Mouse (Mus musculus): Measurements from ENCODE around the gene S1pr5. TPM values are rescaled to one million over a fixed set of nuclear protein-coding genes. Genes with fewer than 3 reads are reported as not detected.
"Not testable (repeated sequence)": the region's sequence is repeated elsewhere in the genome, so short reads cannot be mapped to it uniquely, and the experiment has no call there.

Gene S1pr5
- polyA plus RNA-seq, 1 experiment from 2014 or later, result 0.15 TPM

- Histone ChIP-seq H3K27ac (no peak overlapping the region), H3K9me3 (no peaks in the 10 kb centered on the region), H3K4me2 (no peak overlapping the region), H3K36me3 (peaks cover 50% of the 10 kb centered on the region), H3K9ac (no peak overlapping the region), H3K4me1 (peaks cover 16% of the 10 kb centered on the region), H3K4me3 (no peak overlapping the region), H3K27me3 (no peaks in the 10 kb centered on the region; the same call in 1 of the 2 replicates)
- ATAC-seq (ENCODE audit: borderline replicate concordance, extremely low read depth, low FRiP score, low TSS enrichment), result no peak
- 86% methylated on average over 5 of the region's 5 CpGs for WGBS
Observed at GRCm38 (mm10) chr9:21232867-21233266, 15.4 kb downstream of the S1pr5 start.

GRCm38 (mm10) chr9:21231551-21231950 lies 16.7 kb downstream of the S1pr5 start:
- H3K4me3 ChIP-seq, result no peak overlapping the region
- H3K9ac ChIP-seq, result no peak overlapping the region
- H3K36me3 ChIP-seq, result peaks cover 50% of the 10 kb centered on the region
- no peak overlapping the region for H3K4me2 ChIP-seq
- ATAC-seq (ENCODE audit: borderline replicate concordance, extremely low read depth, low FRiP score, low TSS enrichment), result no peak
- H3K27me3 ChIP-seq, result no peaks in the 10 kb centered on the region; the same call in 1 of the 2 replicates
- no peaks in the 10 kb centered on the region for H3K9me3 ChIP-seq
- no peak overlapping the region for H3K27ac ChIP-seq
- peaks cover 12% of the 10 kb centered on the region; the same call in 1 of the 2 replicates for H3K4me1 ChIP-seq
- WGBS, result 42% methylated on average over 23 of the region's 23 CpGs

- H3K36me3 ChIP-seq, result peaks cover 23% of the 10 kb centered on the region
- peak; percentile 13; the same call in 1 of the 2 replicates for ATAC-seq (ENCODE audit: borderline replicate concordance, extremely low read depth, low FRiP score, low TSS enrichment)
- peaks cover 3% of the 10 kb centered on the region; the same call in 1 of the 2 replicates for H3K27me3 ChIP-seq
- WGBS, result 14% methylated on average over 16 of the region's 16 CpGs
- peaks cover 3% of the 10 kb centered on the region; the same call in 1 of the 2 replicates for H3K9me3 ChIP-seq
- H3K4me1 ChIP-seq, result peaks cover 10% of the 10 kb centered on the region; the same call in 1 of the 2 replicates
- H3K9ac ChIP-seq, result peak overlapping the region; percentile 35
- H3K4me3 ChIP-seq, result peak overlapping the region; percentile 29
- H3K4me2 ChIP-seq, result peak overlapping the region; percentile 60
- 0 out of 2 replicates have a peak overlapping the region, but pooled peaks have one; percentile 13 for H3K27ac ChIP-seq
Observed at GRCm38 (mm10) chr9:21227342-21227741, 20.9 kb downstream of the S1pr5 start.

- H3K4me2 ChIP-seq, result peak overlapping the region; percentile 52
- no peak overlapping the region for H3K27ac ChIP-seq
- no peak for ATAC-seq (ENCODE audit: borderline replicate concordance, extremely low read depth, low FRiP score, low TSS enrichment)
- H3K9ac ChIP-seq, result peak overlapping the region; percentile 10; the same call in 1 of the 2 replicates
- H3K27me3 ChIP-seq, result peaks cover 3% of the 10 kb centered on the region; the same call in 1 of the 2 replicates
- 12% methylated on average over 7 of the region's 7 CpGs for WGBS
- H3K4me3 ChIP-seq, result peak overlapping the region; percentile 31
- H3K4me1 ChIP-seq, result peaks cover 19% of the 10 kb centered on the region
- H3K9me3 ChIP-seq, result peaks cover 3% of the 10 kb centered on the region; the same call in 1 of the 2 replicates
- H3K36me3 ChIP-seq, result peaks cover 16% of the 10 kb centered on the region
Observed at GRCm38 (mm10) chr9:21225415-21225758, 22.9 kb downstream of the S1pr5 start.

GRCm38 (mm10) chr9:21224576-21225414 lies 23.4 kb downstream of the S1pr5 start:
- Histone ChIP-seq H3K9me3 (peaks cover 3% of the 10 kb centered on the region; the same call in 1 of the 2 replicates), H3K27me3 (peaks cover 3% of the 10 kb centered on the region; the same call in 1 of the 2 replicates), H3K36me3 (peaks cover 10% of the 10 kb centered on the region), H3K27ac (no peak overlapping the region), H3K4me2 (peak overlapping the region; percentile 52), H3K4me3 (peak overlapping the region; percentile 31), H3K9ac (peak overlapping the region; percentile 10; the same call in 1 of the 2 replicates), H3K4me1 (peaks cover 19% of the 10 kb centered on the region)
- no peak for ATAC-seq (ENCODE audit: borderline replicate concordance, extremely low read depth, low FRiP score, low TSS enrichment)
- WGBS, result 19% methylated on average over 26 of the region's 26 CpGs

GRCm38 (mm10) chr9:21223906-21224305 lies 24.3 kb downstream of the S1pr5 start:
- no peak overlapping the region for H3K4me3 ChIP-seq
- H3K4me2 ChIP-seq, result no peak overlapping the region
- H3K27me3 ChIP-seq, result peaks cover 3% of the 10 kb centered on the region; the same call in 1 of the 2 replicates
- H3K36me3 ChIP-seq, result 0 out of 2 replicates have a peak, but pooled peaks cover under 1% of the 10 kb centered on the region
- peaks cover 3% of the 10 kb centered on the region; the same call in 1 of the 2 replicates for H3K9me3 ChIP-seq
- peaks cover 19% of the 10 kb centered on the region for H3K4me1 ChIP-seq
- no peak overlapping the region for H3K27ac ChIP-seq
- no peak for ATAC-seq (ENCODE audit: borderline replicate concordance, extremely low read depth, low FRiP score, low TSS enrichment)
- WGBS, result 88% methylated on average over 6 of the region's 6 CpGs
- H3K9ac ChIP-seq, result no peak overlapping the region

GRCm38 (mm10) chr9:21223490-21223889 lies 24.8 kb downstream of the S1pr5 start:
- H3K9me3 ChIP-seq; H3K36me3 ChIP-seq; H3K4me3 ChIP-seq; H3K9ac ChIP-seq; H3K4me2 ChIP-seq; H3K27me3 ChIP-seq; H3K27ac ChIP-seq; ATAC-seq (ENCODE audit: borderline replicate concordance, extremely low read depth, low FRiP score, low TSS enrichment): not testable (repeated sequence)
- peaks cover 19% of the 10 kb centered on the region for H3K4me1 ChIP-seq
- 89% methylated on average over 2 of the region's 2 CpGs for WGBS

GRCm38 (mm10) chr9:21221383-21221929 lies 26.8 kb downstream of the S1pr5 start:
- no peak overlapping the region for H3K27ac ChIP-seq
- peaks cover 3% of the 10 kb centered on the region; the same call in 1 of the 2 replicates for H3K9me3 ChIP-seq
- no peak overlapping the region for H3K9ac ChIP-seq
- H3K36me3 ChIP-seq, result no peaks in the 10 kb centered on the region
- H3K4me3 ChIP-seq, result no peak overlapping the region
- peaks cover 9% of the 10 kb centered on the region for H3K4me1 ChIP-seq
- H3K4me2 ChIP-seq, result peak overlapping the region; percentile 51; the same call in 1 of the 2 replicates
- peaks cover 3% of the 10 kb centered on the region; the same call in 1 of the 2 replicates for H3K27me3 ChIP-seq
- 15% methylated on average over 7 of the region's 7 CpGs for WGBS
- no peak for ATAC-seq (ENCODE audit: borderline replicate concordance, extremely low read depth, low FRiP score, low TSS enrichment)

- H3K9me3 ChIP-seq, result peaks cover 3% of the 10 kb centered on the region; the same call in 1 of the 2 replicates
- H3K4me2 ChIP-seq, result peak overlapping the region; percentile 51
- no peak overlapping the region for H3K27ac ChIP-seq
- no peaks in the 10 kb centered on the region for H3K36me3 ChIP-seq
- 12% methylated on average over 21 of the region's 21 CpGs for WGBS
- 0 out of 2 replicates have a peak overlapping the region, but pooled peaks have one; percentile 13 for H3K9ac ChIP-seq
- H3K4me1 ChIP-seq, result peaks cover 10% of the 10 kb centered on the region
- peak; percentile 89 for ATAC-seq (ENCODE audit: borderline replicate concordance, extremely low read depth, low FRiP score, low TSS enrichment)
- H3K4me3 ChIP-seq, result peak overlapping the region; percentile 27
- peaks cover 2% of the 10 kb centered on the region; the same call in 1 of the 2 replicates for H3K27me3 ChIP-seq
Observed at GRCm38 (mm10) chr9:21220490-21221382, 27.5 kb downstream of the S1pr5 start.

GRCm38 (mm10) chr9:21219820-21220219 lies 28.4 kb downstream of the S1pr5 start:
- WGBS, result 47% methylated on average over 3 of the region's 3 CpGs
- no peak overlapping the region for H3K27ac ChIP-seq
- no peaks in the 10 kb centered on the region for H3K36me3 ChIP-seq
- ATAC-seq (ENCODE audit: borderline replicate concordance, extremely low read depth, low FRiP score, low TSS enrichment), result no peak
- H3K9me3 ChIP-seq, result peaks cover 3% of the 10 kb centered on the region; the same call in 1 of the 2 replicates
- H3K9ac ChIP-seq, result no peak overlapping the region
- no peak overlapping the region for H3K4me3 ChIP-seq
- H3K4me2 ChIP-seq, result no peak overlapping the region
- H3K27me3 ChIP-seq, result no peaks in the 10 kb centered on the region
- H3K4me1 ChIP-seq, result peaks cover 10% of the 10 kb centered on the region
